Mouse (Mus musculus): ENCODE measurements around the gene Eef2kmt. TPM values are rescaled to one million over a fixed set of nuclear protein-coding genes. Genes with fewer than 3 reads are reported as not detected.
A peak's percentile ranks its signal among the peaks of the same experiment; 100 is the strongest.
"Not testable (repeated sequence)": the region's sequence is repeated elsewhere in the genome, so short reads cannot be mapped to it uniquely, and the experiment has no call there.

Eef2kmt gene
- total RNA-seq (2021) = 1 to 10 TPM; 4.2 to 4.3 TPM
- long read RNA-seq, experiment 1, transcript Eef2kmt-201 (8 exons, 2,170 nt) = major isoform, 5 of 8 reads
- long read RNA-seq, experiment 1, partial matches to known transcripts = 1 of 8 reads
- long read RNA-seq, experiment 1, other reads (novel, unspliced or antisense) = 2 of 8 reads
- long read RNA-seq, experiment 2, partial matches to known transcripts = 0 of 6 reads
- long read RNA-seq, experiment 2, other reads (novel, unspliced or antisense) = 3 of 6 reads

DNA sequence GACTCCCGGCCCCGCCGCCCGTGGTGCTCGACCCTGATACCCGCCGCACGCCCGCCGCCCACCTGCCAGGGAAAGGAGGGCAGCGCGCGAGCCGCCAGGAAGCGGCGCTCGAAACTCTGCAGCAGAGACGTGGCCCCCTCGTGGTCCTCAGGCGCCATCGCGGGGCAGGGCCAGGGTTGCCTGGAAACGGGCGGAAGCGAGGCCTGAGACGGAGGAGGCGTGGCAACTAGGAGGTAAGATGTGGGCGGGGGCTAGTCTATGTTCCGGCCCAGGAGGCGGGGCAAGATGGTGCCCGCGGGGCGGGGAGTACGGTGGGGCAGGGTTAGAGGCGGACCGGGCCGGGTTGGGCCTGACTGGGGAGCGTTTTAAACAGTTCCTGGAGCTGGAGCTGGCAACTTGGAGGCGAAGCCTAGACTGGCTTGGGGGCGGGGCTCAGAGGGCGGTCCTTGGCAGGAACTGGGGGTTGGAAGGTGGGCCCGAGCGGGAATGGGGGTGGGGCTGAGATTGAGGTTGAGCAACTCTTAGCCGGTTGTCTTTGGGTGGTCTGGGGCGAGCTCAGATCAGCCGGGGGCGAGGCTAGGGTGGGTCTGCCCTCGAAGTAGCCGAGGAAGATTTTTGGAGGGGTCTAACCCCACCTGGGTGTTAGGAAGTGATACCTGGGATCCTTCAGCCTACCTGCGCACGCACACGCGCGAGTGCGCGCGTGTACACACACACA lies at the start of gene Eef2kmt:
Eef2kmt (minus strand) TSS at position 205 of the 718 bp plus-strand sequence.
- DNase-seq (ENCODE audit: low spot score in 2 of 2) = peak; percentile 95 to 97

DNA sequence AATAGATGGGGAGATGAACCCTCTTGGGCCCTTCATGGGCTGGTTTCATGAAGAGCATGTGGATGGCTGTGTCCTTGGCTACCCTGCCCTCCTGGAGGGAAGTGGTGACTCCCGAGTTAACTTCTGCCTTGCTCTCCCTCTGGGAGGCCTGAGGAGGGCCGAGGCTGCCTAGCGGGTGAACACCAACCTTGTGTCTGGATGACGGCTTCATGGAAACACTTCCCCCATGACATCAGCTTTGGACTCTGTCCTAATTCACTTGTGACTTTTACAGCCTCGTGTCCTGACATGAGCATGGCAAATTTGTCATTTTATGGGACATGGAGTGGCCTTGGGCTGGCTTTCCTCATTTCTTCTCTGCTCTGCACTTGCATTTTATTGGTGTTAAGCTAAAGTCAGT lies 39.5 kb upstream of the Eef2kmt start:
- no peak for DNase-seq (ENCODE audit: low spot score in 2 of 2)

DNA sequence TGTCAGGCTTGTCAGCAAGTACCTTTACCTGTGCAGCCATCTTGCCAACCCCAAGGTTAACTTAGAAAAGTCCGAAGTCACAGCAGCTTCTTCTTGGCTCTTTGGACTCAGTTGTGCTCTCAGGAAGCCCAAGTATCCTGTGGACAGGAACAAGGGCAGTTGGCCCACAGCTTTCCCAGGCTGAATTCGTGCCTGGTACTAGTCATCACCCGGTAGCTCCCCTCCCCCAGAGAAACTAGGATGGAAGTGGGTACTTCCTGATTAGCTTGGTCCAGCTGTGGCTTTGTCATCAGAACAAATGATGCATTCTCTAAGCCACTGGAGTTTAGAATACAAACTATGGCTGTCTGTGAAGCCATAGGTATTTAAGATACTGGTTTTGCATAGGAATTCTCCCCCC lies 29.6 kb upstream of the Eef2kmt start:
- no peak for DNase-seq (ENCODE audit: low spot score in 2 of 2)

DNA sequence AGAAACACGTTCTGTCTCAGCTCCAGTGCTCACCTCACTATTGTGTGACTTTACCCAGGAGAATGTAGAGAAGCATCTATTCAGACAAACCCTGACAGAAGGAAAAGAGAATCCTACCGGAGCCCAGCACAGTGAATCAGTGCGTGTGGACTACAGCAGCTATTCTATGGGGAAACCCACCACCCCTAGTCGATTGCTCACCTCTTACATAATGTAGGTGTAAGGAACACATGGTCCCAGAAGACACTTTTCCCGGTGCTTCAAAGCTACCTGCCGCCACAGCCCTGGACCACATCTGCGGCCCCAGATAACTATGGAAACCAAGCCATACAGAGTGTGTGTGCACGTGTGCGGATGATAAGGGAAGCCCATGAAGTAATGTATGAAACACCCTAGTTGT lies 26.9 kb upstream of the Eef2kmt start:
- DNase-seq (ENCODE audit: low spot score in 2 of 2) = no peak

DNA sequence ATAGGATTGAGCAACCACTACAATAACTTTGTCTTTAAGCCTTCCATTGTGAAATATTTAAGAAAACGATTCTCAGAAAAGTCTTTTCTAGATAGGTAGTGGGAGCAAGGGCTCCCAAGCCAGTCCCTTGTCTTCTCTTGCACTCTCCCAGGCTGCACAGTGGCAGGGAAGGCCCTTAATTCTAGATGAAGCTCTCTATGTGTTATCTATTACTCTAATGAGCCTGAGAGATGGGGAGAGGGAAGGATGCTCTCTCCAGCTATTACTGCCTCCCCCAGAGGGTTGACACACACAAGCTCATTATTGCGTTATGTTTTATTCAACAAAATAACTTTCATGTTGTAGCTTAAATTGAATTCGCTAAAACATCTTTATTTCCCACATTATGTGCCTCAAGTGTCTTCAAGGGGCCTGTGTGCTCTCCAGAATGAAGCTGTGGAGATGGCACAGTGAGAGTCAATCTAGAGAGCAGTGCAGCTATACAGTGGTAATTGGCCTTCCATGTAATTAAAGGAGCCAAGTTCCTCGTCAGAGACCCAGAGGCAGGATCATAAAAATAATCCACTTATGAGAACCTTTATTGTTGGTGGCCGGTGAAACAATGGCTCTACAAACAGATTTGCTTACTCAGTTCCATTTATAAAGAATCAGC lies 23.9 kb upstream of the Eef2kmt start:
- no peak for DNase-seq (ENCODE audit: low spot score in 2 of 2)

DNA sequence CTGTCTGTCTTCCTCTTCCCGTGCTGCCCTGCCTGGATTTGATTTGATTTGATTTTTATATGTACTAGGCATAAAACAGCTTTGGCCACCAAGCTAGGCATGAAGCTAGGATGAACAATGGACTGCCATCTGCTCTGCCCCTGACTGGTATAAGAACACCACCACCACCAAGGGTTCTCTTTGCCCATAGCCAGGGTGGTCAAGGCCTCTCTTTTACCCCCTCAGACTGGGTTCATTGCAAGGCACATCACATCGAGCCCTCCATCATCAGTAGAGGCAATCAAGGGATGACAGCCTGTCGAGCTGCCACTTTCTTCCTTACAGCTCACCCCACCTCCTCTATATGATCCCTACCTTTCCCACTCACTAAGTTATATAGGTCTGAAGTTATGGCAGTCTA lies 16.6 kb upstream of the Eef2kmt start:
- DNase-seq (ENCODE audit: low spot score in 2 of 2) = no peak

DNA sequence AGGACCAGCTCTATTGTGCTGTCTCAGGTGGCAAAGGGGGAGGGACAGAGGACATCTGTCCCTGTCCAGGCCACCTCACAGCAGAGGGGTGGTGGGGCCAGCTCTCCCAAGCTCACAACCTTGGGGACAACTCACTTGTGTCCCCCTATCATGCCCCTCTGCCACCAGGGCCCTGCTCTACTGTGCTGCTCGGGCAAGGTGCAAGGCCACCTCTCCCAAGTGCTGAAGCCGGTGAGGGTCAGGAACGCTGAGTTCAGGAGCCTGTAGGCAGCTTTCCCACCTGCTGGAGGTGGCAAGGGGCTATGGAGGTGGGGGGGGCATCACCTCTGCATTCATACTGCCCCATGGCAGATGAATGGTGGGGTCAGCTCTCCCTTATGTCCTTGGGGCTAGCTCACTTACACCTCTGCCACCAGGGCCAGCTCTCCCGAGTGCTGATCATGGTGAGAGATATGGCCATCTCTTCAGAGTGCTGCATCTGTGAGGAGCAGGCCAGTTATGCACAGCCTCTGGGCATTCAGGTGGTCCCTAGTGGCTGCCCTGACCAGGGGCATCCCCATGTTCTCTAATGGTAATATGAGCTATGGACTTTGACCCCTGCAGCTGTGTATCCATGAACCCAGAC lies 15.7 kb upstream of the Eef2kmt start:
- DNase-seq (ENCODE audit: low spot score in 2 of 2) = no peak

DNA sequence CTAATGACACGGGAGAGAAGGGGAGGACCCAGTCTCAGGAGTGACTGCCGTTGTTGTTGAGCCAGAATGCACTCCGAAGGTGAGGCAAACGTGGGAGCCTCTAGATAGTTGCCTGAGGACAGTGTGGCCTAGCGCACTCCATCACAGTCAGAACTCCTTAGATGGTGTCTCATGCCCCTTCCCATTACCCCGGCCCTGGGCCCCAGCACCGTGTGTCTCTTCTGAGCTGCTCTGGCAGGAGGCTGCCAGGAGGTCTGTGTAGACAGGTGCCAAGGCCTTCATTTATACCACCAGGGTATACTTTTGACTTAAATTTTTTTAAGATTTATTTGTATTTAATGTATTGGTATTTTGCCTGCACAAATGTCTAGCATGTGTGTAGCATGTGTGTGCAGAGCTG lies 8.1 kb upstream of the Eef2kmt start:
- DNase-seq (ENCODE audit: low spot score in 2 of 2) = no peak

DNA sequence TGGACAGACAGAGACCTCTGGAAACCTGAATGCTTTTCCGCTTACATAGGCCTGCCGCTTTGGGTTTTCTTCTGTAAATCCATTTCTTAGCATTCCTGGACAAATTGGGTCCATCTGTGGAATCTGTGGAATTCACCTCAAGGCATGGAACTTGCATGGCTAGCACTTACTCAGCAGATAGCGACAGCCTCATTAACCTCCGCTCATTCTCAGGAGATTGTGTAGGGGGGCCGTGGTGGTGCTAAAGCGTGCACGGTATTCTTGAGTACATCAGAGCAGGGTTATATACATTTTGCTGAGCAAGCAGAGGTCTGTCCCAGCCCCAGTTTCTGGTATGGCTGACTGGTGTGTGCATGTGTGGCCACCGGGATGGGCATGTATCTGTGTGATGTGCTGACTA lies 7.4 kb upstream of the Eef2kmt start:
- DNase-seq (ENCODE audit: low spot score in 2 of 2) = no peak

DNA sequence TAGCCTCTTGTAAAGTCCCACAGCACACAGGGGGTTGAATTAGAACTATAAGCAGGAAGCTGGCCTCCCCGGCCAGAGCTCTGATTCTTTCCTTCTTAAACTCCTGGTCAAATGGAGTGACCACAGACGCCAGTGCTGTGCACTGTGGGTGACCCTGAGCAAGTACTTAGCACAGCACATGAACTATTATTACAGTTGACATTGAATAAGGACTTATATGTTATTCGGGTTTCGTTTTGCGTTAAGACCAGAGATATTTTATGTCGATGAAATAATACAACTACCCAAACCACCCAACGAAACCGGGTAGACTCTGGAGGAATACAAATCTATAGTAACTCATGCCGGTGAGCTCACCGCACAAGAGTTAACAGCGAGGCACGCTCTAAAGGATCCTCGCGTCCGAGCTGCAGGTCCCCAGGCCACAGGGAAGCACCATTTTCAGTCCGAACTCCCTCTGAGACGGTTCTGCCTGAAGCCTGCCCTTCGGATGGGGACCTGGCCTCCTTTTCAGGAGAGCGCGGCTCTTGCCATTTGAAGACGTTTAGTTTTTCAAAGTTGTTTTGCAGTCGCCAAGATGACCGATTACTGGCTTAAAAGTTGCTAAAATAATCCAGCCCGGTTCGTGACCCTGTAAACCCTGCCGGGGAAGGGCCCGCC lies 572 bp downstream of the Eef2kmt start:
- no peak for DNase-seq (ENCODE audit: low spot score in 2 of 2)

DNA sequence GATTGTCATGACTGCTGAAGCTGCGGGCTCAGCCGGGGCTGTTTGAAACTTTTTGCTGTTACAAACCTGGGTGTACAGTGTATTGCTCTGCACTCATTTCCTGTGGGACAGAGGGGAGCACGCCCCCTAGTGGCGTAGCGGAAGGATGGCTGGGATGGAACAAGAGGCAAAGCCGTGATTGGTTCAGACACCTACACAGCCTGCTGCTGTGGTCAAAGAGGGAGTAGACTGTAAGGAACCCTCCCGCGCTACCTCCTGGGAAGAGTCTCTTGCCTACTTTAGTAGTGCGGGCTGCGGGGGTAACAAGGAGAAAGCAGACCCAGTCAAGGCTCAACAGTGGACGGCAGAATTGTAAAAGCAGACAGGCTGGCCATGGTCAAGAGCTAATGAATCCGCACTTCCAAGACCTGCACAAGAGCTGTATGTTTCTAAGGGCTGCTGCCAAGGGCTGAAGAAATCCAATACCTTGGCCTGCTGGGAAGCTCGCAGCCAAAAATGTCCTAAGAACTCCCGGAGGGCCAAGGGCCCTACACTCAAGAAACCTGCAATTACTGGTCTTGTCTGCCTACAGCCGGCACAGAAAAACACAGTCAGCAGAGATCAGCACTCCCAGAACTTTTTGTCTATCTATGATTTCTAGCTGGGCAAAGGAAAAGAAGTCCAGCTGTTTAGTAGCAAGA lies 1.3 kb downstream of the Eef2kmt start:
- peak; percentile 57 to 62 for DNase-seq (ENCODE audit: low spot score in 2 of 2)

DNA sequence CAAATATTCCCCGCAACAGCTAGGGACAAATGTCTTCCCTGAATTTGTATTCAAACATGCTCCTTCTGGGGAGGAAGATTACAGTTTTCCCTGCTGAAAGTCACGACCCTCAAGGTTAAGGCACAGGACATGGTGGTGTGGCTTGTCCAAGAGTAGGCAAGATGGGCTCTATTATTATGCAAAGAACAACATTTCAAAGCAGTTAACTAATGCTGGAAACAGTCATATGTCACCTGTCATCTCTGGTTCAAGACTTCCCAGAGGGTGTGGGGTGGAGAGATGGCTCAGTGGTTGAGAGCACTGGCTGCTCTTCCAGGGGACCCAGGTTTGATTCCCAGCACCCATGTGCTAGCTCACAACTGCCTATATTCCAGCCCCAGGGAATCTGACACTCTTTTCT lies 3.5 kb downstream of the Eef2kmt start:
- DNase-seq (ENCODE audit: low spot score in 2 of 2) = no peak

DNA sequence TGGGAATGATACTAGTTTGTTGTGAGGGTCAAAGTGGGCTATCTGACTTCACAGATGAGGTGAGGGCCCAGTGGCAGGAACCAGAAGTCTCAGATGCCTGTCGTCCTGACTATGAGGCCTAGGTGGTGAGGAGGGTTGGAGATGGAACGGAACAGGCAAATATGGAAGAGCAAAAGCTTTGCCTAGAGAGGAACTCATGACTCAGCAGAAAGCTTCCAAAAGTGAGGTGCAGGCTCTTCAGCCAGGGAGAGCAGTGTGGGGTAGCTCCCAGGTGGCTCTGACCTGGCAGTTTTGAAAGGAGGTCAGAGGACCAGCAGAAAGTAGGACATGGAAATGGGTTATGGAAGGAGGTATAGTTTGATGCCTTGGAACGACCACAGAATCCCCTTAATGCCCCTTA lies 4.9 kb downstream of the Eef2kmt start:
- DNase-seq (ENCODE audit: low spot score in 2 of 2) = no peak

DNA sequence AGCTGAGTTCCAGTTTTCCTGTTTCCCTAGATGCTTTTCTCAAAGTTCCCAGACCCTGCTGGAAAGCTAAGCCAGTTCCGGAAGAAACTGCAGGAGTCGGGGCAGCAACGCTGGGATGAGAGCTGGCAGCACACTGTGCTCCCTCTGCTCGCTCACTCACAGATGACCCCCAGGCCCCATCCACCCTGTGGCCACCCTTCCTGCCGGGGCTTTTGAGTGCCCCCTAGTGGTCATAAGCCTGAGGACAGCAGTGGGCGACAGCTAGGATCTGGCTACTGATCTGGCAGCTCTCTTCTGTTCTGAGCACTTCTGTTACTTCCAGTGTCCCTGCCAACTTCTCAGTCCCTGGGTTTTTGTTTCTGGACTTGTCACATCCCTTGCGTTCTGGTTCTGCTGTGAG lies 11.4 kb downstream of the Eef2kmt start:
- peak; percentile 65 to 66 for DNase-seq (ENCODE audit: low spot score in 2 of 2)

DNA sequence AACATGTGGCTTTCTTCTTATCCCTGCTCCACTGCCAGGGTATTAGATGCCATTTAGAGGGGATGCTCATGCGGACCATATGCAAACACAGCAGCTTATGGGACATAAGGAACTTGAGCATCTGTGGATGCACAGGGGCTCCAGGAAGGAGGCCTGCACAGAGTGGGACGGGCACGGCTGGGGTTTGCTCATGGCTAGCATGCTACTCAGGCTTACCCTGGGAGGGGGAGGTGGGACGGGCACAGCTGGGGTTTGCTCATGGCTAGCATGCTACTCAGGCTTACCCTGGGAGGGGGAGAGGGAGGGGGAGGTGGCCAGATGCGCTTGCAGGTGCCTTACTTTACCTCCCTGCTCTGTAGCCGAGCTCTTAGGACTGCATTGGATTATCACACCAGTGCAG lies 12.9 kb downstream of the Eef2kmt start:
- no peak for DNase-seq (ENCODE audit: low spot score in 2 of 2)

DNA sequence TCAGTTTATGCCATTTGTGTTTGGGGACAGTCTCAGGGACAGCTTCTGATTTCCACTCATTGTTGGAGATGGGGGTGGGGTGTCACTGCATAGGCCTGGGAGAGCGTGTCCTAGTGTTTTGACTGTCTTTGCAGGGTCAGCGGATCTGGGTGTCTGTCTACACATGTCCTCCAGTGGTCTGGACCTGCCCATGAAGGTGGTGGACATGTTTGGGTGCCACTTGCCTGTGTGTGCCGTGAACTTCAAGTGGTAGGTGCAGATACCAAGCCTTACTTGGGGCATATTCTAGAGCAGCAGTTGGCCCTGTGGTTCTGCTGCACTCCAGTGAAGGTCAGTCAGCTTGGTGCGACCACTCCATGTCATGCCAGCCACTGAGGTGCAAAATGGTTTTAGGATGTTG lies 13.4 kb downstream of the Eef2kmt start:
- DNase-seq (ENCODE audit: low spot score in 2 of 2) = no peak

DNA sequence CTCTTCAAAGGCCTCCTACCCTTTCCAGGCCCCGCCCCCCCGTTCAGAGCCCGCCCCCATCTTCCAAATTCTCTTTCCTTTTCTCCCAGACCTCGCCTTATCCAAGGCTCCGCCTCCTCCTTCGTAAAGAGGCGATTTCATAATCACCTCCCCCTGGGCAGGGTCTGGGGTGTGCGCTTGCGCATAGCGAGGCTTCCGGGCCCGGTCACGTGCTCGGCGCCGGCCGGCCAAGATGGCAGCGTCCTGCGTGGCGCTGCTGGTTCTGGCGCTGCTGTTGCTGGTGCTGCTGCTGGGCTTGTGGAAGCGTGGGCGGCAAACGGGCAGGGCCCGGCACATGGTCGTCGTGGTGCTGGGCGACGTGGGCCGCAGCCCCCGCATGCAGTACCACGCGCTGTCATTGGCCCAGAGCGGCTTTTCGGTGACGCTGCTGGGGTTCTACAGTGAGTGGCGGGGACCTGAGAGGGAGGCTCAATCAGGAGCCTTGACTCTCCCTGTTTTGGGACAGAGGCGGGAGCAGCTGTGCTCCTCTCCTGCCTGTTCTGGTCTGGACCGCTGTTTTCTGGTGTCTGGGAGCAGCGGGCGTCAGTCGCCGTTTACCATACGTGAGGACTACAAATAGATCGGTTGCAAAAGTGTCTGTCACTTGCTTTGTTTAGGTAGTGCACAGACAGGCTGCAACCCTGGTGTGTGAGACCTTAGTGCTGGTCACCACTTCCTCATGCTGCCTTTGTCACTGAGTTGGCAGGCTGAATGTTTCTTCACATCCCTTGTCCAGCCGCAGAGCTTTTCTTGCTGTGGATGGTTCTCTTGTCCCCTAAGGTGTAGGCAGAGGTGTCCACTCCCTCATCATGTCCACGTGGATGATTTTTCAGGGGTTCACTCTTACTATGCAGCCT lies 22.1 kb downstream of the Eef2kmt start, which contains the start of gene Alg1:
Alg1 (plus strand) TSS at position 204 of the 896 bp plus-strand sequence.
- peak; percentile 94 to 95 for DNase-seq (ENCODE audit: low spot score in 2 of 2)

DNA sequence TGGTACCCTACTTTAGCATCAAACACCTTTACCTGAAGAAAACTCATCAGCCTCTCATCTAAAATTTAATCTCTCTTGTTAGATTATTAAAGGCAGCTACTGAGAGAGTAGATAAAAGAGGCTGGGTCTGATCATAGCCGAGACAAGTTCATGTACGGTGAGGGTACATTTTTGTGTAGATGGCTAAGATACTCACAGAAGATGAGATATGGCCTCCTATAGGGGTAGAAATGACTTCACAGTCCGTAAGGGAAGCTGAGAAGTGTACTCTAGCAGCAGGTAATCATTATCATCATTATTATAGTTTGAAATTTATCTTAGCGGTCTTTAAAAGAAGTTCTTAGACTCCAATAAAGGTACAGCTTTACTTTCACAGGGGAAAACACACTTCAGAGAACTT lies 22.8 kb downstream of the Eef2kmt start:
- DNase-seq (ENCODE audit: low spot score in 2 of 2) = no peak

DNA sequence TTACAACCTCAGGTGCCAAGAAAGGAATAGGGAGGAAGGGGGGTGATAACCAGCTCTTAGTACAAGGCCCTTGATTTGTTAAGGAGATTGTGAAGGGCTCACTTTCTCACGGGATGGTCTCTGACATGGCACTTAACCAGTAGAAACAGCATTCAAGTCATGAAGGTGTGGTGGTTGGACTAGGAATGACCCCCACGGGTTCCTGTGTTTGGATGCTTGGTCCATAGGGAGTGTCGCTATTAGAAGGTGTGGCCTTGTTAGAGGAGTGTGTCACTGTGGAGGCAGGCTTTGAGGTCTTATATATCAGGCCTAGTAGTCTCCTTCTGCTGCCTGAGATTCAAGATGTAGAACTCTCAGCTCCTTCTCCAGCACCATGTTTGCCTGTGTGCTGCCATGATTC lies 27.7 kb downstream of the Eef2kmt start:
- not testable (repeated sequence) for DNase-seq (ENCODE audit: low spot score in 2 of 2)

DNA sequence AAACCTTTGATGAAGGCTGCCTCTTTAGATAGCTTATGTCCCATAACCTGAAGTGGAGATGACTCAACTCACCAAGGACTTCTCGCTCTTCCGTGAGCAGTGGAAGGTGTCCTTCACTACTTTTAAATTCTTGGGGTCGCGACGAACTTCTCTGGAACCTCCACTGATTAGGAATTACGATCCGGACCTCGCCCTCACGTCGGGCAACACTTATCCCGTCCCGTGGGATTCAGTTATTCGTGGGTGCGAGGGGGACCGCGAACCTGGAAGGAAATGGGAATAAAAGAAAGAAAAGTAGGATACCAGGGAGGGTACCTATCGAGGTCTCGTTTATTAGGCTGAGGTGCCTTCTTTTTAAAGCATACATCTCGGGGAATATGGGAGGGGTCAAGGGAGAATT lies 28.3 kb downstream of the Eef2kmt start:
- not testable (repeated sequence) for DNase-seq (ENCODE audit: low spot score in 2 of 2)

All from left cerebral cortex, adult 18-20 months (tissue).